Mouse (Mus musculus): ENCODE data around the gene Slit3.

DNA sequence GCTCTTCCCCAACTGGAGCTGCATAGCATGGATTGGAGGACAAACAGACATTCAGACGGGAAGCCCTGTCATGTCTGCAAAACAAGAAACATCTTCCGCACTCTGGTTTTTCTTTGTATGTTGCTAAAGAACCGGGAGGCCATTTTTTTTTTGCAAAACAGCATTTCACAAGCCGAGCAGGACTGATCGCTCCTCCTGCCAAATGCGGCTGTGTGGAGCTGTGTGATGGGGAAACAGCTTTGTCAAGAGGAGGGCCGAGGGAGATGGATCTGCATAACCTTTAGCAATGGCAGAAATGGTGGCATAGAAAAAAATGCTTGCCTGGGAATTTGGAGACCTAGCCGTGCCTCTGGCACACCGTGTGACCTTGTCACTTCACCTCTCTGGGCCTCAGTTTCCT, 15.6 kb downstream of the Slit3 start:
- TF ChIP-seq NANOG (IDR thresholded peaks at IDR 0.05; ENCODE audit: borderline replicate concordance, low read length) (no peak), CTCF (conservative IDR thresholded peaks at IDR 0.05; ENCODE audit: low read length) (no peak)

Measured in E14TG2a.4 (cell line).